Mouse (Mus musculus) liver, embryonic 14.5 days (tissue): ENCODE measurements at regions not wholly inside any gene's neighbourhood (a gene's known extent, or its start where the extent isn't known, plus 50 kb on each side); places are given as distances from the start of the nearest gene placed in this dataset.

Source experiments
- ATAC-seq: fragments of 200-750 bp; cut with Nextera tagmentation; 2 replicates; pipeline ENCODE4 v1.8.0; 2017; ENCODE audit warnings: moderate number of reproducible peaks, mild to moderate bottlenecking, moderate library complexity; ENCODE audit not compliant: insufficient read depth
- DNase-seq, 3 experiments: peaks; one replicate each; pipeline ENCODE4 v3.0.0-alpha.2; 2012 to 2013; ENCODE audit warnings: low read depth in 3 of 3, low spot score in 3 of 3
- H3K27ac ChIP-seq: fragments of 300-500 bp; sonication (generic); 2 replicates; pipeline ENCODE4 v1.5.1; 2014; ENCODE audit warnings: moderate library complexity, mild to moderate bottlenecking, control low read depth, inconsistent platforms
- H3K27me3 ChIP-seq: fragments of 300-500 bp; sonication (generic); 2 replicates; pipeline ENCODE4 v1.6.1; 2014; ENCODE audit warnings: mild to moderate bottlenecking, low read length, moderate library complexity; ENCODE audit not compliant: control insufficient read depth, insufficient read depth
- H3K36me3 ChIP-seq: fragments of 300-500 bp; sonication (generic); replicated peaks from 2 replicates; pipeline ENCODE4 v1.6.1; 2014; ENCODE audit warnings: low read depth; ENCODE audit not compliant: control insufficient read depth, insufficient read depth
- H3K4me1 ChIP-seq, 2 experiments: fragments of 200-500 bp in 1 of 2; fragments of 300-500 bp in 1 of 2; sonication (generic) in 1 of 2; replicated peaks; 2 replicates each; pipeline ENCODE4 v1.6.1; 2012 to 2014; ENCODE audit warnings: antibody characterized with exemption in 1 of 2, inconsistent platforms in 1 of 2, low read length in 1 of 2; ENCODE audit not compliant: control insufficient read depth in 2 of 2, insufficient read depth in 2 of 2
- H3K4me2 ChIP-seq: fragments of 300-500 bp; sonication (generic); 2 replicates; pipeline ENCODE4 v1.6.1; 2014; ENCODE audit warnings: low read depth, mild to moderate bottlenecking, control low read depth, moderate library complexity
- H3K4me3 ChIP-seq, 2 experiments: fragments of 200-500 bp in 1 of 2; fragments of 300-500 bp in 1 of 2; sonication (generic) in 1 of 2; 2 replicates each; pipeline ENCODE4 v1.5.1; 2012 to 2014; ENCODE audit warnings: low read depth in 2 of 2, low read length in 2 of 2, mild to moderate bottlenecking in 2 of 2, control low read depth in 1 of 2, inconsistent platforms in 1 of 2, moderate library complexity in 1 of 2; ENCODE audit not compliant: insufficient read depth in 1 of 2
- H3K9ac ChIP-seq: fragments of 300-500 bp; sonication (generic); replicated peaks from 2 replicates; pipeline ENCODE4 v1.6.1; 2014; ENCODE audit warnings: mild to moderate bottlenecking, control low read depth, moderate library complexity
- H3K9me3 ChIP-seq: fragments of 300-500 bp; sonication (generic); 2 replicates; pipeline ENCODE4 v1.6.1; 2016; ENCODE audit warnings: low read length, mixed read lengths; ENCODE audit not compliant: control insufficient read depth
- CTCF ChIP-seq: IDR thresholded peaks from 2 replicates; pipeline ENCODE4 v1.5.1; 2016; ENCODE audit warnings: antibody characterized with exemption, low read depth, control low read depth
- EP300 ChIP-seq: IDR thresholded peaks from 2 replicates; pipeline ENCODE4 v1.6.1; 2016; ENCODE audit warnings: antibody characterized with exemption, low read depth
- WGBS: fragments of 180-500 bp; shearing (Covaris S2); extraction: QIAGEN DNeasy Blood & Tissue Kit; methylation state at CpG from one replicate; pipeline ENCODE4 v1.1.7; 2014; ENCODE audit not compliant: insufficient replicate concordance; 5-methylcytosine and 5-hydroxymethylcytosine counted together

GRCm38 (mm10) chr13:102173382-102174234 is 405.6 kb upstream of the Pik3r1 start:
- no peaks in the 10 kb centered on the region for H3K9me3 ChIP-seq
- no peaks in the 10 kb centered on the region for H3K36me3 ChIP-seq
- H3K9ac ChIP-seq: no peak overlapping the region
- no peak overlapping the region for H3K4me3 ChIP-seq
- no peak overlapping the region for H3K4me2 ChIP-seq
- WGBS: 65% methylated on average over 9 of the region's 9 CpGs
- ATAC-seq (no peak), DNase-seq (no peak)
- no peak for TF ChIP-seq CTCF
- no peak for TF ChIP-seq EP300
- no peaks in the 10 kb centered on the region for H3K27me3 ChIP-seq
- no peak overlapping the region for H3K27ac ChIP-seq
- H3K4me1 ChIP-seq: no peaks in the 10 kb centered on the region

- WGBS: 66% methylated on average over 3 of the region's 3 CpGs
These were observed 406.4 kb upstream of the Pik3r1 start for GRCm38 (mm10) chr13:102174431-102174830.

GRCm38 (mm10) chr13:102174896-102175295 is 406.9 kb upstream of the Pik3r1 start:
- Histone ChIP-seq H3K9me3 (no peaks in the 10 kb centered on the region), H3K27me3 (no peaks in the 10 kb centered on the region), H3K27ac (no peak overlapping the region), H3K4me2 (no peak overlapping the region), H3K4me3 (no peak overlapping the region), H3K9ac (no peak overlapping the region), H3K4me1 (no peaks in the 10 kb centered on the region), H3K36me3 (no peaks in the 10 kb centered on the region)
- ATAC-seq (no peak), DNase-seq (no peak)
- 72% methylated on average over 2 of the region's 2 CpGs for WGBS
- no peak for TF ChIP-seq CTCF
- TF ChIP-seq EP300: no peak

More at GRCm38 (mm10) chr13:102174431-102174830, 406.4 kb upstream of the Pik3r1 start:
- no peak for TF ChIP-seq EP300
- TF ChIP-seq CTCF: no peak
- Histone ChIP-seq H3K36me3 (no peaks in the 10 kb centered on the region), H3K9ac (no peak overlapping the region), H3K9me3 (no peaks in the 10 kb centered on the region), H3K4me3 (no peak overlapping the region), H3K4me1 (no peaks in the 10 kb centered on the region), H3K4me2 (no peak overlapping the region), H3K27ac (no peak overlapping the region), H3K27me3 (no peaks in the 10 kb centered on the region)
- ATAC-seq (no peak), DNase-seq (no peak)

DNA sequence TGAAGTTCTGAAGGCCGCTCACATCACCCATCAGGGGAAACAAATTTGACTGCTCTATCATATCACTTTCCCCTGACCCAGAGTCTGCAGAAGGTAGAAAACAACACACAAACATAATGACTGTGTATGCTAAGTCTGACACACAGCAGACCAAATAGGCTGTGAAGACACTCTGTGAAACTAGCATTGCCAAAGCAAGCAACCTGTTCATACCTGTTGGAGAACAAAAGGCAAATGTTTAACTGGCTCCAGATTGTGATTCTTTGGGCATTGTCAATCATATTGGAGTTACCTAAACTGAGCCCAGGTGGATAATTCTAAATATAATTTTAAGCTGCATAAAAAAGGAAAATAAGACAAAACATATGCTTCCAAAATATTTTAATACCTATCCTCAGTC is 407.4 kb upstream of the Pik3r1 start:
- no peak overlapping the region for H3K4me2 ChIP-seq
- no peak overlapping the region for H3K9ac ChIP-seq
- no peak for DNase-seq
- no peak overlapping the region for H3K27ac ChIP-seq
- WGBS: 67% methylated on average over 1 of the region's 1 CpGs
- no peak for ATAC-seq
- H3K27me3 ChIP-seq: no peaks in the 10 kb centered on the region
- TF ChIP-seq EP300 (no peak), CTCF (no peak)
- no peaks in the 10 kb centered on the region for H3K9me3 ChIP-seq
- no peak overlapping the region for H3K4me3 ChIP-seq
- H3K36me3 ChIP-seq: no peaks in the 10 kb centered on the region
- H3K4me1 ChIP-seq: no peaks in the 10 kb centered on the region

DNA sequence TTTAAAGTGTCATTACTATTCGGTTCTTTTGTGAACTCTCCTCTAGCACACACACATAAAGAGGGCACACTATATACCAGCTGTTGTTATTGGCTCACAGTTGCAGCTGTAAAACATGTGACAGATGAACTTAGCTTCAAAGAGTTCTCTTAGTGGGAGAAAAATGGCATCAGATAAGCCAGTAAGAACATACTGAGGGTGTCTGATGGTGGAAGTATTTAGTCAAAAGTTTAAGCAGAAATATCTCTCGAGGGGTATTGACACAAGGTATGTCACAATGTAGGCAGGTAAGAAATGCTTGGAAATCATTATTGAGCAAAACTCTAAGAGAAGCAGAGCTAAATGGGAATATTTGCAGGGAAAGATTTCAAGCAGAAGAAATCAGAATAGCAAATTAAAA is 408.4 kb upstream of the Pik3r1 start:
- no peaks in the 10 kb centered on the region for H3K27me3 ChIP-seq
- WGBS: 61% methylated on average over 2 of the region's 2 CpGs

More for the DNA sequence above, 408.4 kb upstream of the Pik3r1 start:
- DNase-seq: no peak
- Histone ChIP-seq H3K9me3 (no peaks in the 10 kb centered on the region), H3K4me3 (no peak overlapping the region), H3K4me1 (no peaks in the 10 kb centered on the region), H3K27ac (no peak overlapping the region), H3K36me3 (no peaks in the 10 kb centered on the region), H3K9ac (no peak overlapping the region), H3K4me2 (no peak overlapping the region)
- no peak for ATAC-seq
- TF ChIP-seq CTCF: no peak
